Mouse (Mus musculus): Measurements from ENCODE around the gene Arhgap1.

GRCm38 (mm10) chr2:91656774-91657173 is 7.1 kb downstream of the Arhgap1 start:
- TF ChIP-seq CTCF (IDR thresholded peaks at IDR 0.05; ENCODE audit: low read depth, low read length) (0 out of 2 replicates have a peak, but pooled peaks have one; percentile 8), GATA1 (IDR thresholded peaks at IDR 0.05; ENCODE audit: borderline replicate concordance, low read length) (no peak), POLR2AphosphoS5 (IDR thresholded peaks at IDR 0.05; ENCODE audit: insufficient replicate concordance, low read depth, low read length) (no peak)

All from G1E (cell line).